Mouse (Mus musculus): ENCODE results near the gene Tmprss11c.
"Not testable (repeated sequence)": the region's sequence is repeated elsewhere in the genome, so short reads cannot be mapped to it uniquely, and the experiment has no call there.

The Tmprss11c gene

GRCm38 (mm10) chr5:86289208-86289607 is at the start of gene Tmprss11c:
Gene Tmprss11c (minus strand): TSS chr5:86289308.
- no peak for DNase-seq

DNA sequence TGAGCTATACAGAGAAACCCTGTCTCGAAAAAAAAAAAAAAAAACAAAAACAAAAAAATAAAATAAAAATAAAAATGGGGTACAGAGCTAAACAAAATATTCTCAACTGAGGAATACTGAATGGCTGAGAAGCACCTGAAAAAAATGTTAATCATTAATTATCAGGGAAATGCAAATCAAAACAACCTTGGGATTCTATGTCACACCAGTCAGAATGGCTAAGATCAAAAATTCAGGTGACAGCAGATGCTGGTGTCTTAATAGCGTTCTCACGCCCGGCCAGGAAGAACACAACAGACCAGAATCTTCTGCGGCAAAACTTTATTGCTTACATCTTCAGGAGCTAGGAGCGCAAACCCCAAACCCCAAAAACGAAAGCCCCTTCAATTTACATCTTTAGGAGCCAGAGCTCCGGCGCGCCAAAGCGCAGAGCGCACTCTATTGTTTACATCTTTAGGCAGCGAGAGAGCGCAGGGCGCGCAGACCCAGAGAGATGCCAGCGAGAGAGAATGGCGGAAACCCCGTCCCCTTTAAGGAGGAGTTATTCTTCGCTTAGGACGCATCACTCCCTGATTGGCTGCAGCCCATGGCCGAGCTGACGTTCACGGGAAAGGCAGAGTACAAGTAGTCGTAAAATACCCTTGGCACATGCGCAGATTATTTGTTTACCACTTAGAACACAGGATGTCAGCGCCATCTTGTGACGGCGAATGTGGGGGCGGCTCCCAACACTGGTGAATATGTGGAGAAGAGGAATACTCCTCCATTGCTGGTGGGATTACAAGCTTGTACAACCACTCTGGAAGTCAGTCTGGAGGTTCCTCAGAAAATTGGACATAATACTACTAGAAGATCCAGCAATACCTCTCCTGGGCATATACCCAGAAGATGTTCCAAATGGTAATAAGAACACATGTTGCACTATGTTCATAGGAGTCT is 29.2 kb upstream of the Tmprss11c start:
- DNase-seq: not testable (repeated sequence)

DNA sequence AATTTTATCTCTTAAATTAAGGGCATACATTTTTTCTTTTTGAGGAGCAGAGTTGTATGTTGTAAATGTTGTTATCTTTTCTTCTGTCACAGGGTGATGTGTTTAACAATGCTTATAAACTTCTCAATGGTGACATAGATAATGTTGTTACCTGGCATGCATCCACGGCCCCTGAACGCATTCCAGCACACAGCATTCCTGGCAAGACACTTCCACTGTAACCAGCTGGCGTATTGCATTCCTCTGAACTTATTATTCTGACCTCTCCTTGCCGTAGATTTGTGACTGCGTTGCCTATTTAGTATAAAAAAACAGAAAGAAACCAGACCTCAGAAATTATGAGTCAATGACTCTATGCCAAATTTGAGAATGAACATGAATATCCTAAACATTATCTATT is 17.0 kb upstream of the Tmprss11c start:
- DNase-seq: no peak

GRCm38 (mm10) chr5:86303877-86304276 is 14.8 kb upstream of the Tmprss11c start:
- no peak for DNase-seq

- no peak for DNase-seq
Measured at GRCm38 (mm10) chr5:86246559-86246958, 42.5 kb downstream of the Tmprss11c start.

DNA sequence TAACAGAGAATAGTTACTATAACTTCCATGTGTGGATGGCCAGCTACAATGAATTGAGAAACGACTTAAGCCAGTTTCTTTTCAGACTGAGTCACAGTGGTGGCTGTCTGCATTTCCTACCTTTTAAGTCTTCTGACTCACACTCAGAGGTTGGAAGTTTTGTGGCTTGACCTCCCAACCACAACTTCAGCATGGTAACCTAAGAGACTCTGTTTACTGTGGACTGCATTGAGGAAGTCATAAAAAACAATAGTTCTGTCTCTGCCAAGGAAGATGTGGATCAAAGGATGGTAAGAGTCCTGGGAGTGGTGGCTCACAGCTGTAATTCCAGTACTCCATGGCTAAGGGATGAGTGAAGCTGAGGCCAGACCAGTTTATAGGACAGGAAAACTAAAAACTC is 44.2 kb downstream of the Tmprss11c start:
- no peak for DNase-seq

- no peak for DNase-seq
Measured at GRCm38 (mm10) chr5:86244275-86244674, 44.8 kb downstream of the Tmprss11c start.

DNA sequence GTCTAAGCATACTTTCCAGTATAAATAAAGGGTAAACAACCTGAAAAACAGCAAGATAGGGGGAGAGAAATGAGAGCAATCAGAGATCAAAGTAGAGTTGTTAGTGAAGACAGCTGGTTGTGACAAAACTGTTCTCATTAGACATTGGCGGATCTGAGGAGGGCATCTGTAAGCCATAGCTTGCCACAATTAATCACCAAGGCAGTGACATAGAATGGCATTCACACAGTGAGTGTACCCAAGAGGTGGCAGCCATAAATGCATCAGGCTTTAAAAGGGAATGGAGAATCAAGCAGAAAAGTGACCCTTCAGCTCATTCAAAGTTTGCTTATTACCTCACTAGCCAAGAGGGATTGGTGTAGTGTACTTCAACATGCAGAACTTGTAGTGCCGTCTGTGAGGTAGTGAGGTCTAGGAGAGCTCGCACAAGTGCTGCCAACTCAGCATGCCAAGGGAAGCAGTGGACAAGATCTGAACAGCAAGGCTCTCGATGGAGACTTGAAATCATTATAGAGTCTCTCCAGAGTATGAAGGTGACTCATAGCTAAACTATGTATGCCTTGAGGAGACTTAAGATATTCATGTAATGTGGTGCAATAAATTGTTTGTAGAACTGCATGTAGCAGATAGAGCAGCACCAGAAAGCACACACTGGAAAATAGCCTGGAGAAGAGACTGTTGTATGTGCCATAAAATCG is 61.8 kb downstream of the Tmprss11c start:
- DNase-seq: no peak

DNA sequence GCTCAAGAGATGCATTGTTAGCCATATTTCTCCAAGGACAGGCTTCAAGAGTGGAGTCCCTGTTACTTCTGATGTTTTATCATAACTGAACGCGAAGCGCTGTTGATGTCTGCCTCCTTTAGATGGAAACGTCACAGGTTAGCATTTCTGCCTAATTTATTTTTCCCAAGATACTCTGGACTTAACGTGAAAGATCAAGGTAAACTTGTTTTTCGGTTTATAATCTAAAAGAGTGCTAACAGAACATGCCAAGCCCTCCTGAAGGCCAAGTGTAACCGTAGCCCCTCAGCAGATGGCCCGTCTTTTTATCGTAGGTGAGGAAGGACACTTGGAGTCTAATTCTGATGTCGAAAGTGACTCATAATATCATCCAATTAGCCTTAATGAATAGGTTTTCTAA is 91.3 kb downstream of the Tmprss11c start, which contains the start of gene Gnrhr:
TSS of gene Gnrhr (minus strand) at position 101 of the 400 bp plus-strand sequence.
- no peak for DNase-seq

DNA sequence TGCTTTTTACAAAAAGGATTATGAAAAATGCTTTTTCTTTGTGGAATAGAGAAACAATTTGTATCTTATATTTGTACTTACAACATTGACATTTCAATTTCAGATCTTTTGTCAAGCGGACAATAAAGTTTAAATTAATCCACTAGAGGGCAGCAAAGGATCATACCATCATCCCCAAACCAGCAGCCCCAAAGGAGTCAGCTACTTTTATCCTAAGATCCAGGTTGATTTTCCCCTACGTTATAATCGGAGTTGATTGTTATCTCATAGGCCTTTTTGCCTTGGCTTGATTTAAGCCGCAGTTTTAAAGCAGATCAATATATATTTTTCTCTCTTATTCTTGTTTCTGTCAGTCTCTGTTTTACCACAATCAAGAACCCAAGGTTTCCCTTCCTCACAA is 97.8 kb downstream of the Tmprss11c start:
- DNase-seq: no peak

- peak in 1 of 2 experiments; percentile 12 for DNase-seq
Measured at GRCm38 (mm10) chr5:86190770-86191169, 98.3 kb downstream of the Tmprss11c start.

DNA sequence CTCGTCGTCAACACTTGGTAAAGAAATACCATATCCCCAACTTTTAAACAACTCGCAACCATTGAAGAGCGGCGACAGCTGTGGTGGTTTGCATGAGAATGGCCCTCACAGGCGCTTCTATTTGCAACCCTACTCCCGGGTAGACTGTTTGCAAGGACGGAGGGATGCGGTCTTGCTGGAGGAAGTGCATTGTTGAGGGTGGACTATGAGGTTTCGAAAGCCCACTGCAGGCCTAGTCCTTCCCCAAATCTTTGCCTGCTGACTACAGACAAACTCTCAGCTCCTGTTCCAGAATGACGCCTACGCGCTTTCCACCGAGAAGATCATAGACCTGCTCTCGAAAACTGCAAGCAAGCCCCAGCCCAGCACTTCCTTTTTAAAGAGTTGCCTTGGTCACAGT is 98.8 kb downstream of the Tmprss11c start:
- no peak for DNase-seq

GRCm38 (mm10) chr5:86187441-86187840 is 101.7 kb downstream of the Tmprss11c start:
- no peak for DNase-seq

All from spleen, adult 18-20 months (tissue).